Mouse (Mus musculus) MEL-GATA-1-ER (cell line): ENCODE results near the gene Tnni1.

Source experiments
- DNase-seq: peaks from one replicate; pipeline ENCODE4 v3.0.0-alpha.2; 2012; ENCODE audit warnings: low read depth; ENCODE audit errors: extremely low read depth

The Tnni1 gene

GRCm38 (mm10) chr1:135766592-135767306 is 12.5 kb upstream of the Tnni1 start:
- peak; percentile 17 for DNase-seq

DNA sequence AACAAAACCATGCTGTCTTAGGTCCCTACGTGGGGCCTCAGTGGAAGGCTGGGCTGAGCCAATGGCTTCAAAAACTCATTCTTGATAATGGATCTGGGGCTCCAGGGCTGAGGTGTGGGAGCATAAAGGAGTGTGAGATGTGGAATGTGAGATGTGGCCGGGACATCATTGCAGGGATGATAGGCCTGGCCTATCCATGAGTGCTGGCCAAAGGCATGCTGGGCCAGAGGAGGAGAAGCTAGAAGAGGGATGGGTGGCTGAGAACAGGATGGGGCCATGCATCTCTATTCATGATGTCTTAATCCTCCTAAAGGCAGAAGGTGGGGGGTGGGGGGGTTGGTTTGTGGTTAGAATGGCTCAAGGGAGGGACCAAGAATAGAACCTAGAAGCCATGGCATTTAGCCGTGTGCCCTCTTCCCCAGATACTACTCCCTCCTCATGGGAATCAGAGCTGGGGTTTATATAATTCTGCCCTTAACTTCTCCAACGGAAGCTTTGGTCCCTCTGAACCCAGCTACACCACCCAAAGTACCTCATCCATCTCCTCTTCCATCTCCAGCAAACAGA is 11.8 kb upstream of the Tnni1 start:
- DNase-seq, result no peak

DNA sequence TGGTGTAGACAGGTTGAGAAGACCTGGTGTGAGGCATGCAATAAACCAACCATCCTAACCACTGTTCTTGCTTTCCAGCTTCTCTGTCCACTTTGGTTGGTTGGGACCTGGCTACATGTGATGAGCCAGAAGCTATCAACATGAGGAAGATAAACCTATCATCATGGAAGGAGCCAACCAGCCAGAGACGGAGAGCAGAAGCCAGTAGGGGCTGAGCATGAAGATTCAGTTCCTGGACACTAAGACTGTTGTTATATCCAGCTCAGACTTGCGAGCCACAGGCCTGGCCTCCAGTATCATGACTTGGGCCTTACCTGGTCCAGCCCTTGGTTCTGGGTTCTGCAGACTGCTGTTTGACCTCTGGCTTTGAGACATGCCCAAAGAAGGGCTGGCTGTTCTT is 10.8 kb upstream of the Tnni1 start:
- no peak for DNase-seq

DNA sequence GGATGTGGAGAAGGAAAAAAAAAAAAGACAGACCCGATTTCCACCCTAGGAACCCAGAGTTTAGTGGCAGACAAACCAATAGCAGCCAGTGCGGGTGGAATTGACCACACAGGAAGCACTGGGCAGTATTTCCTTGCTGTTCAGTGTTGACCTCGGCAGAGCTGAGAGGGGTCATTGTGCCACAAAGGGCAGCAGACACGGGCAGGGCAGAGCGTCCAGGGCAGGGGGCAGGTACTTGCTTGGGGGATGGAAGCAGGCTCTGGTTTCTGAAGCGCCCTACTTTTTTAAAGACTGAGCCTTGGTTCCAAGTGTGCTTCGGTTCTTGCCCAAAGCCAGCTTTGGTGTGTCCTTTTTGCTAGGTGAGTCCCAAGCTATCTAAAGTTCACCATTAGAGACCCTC is 9.0 kb upstream of the Tnni1 start:
- DNase-seq, result no peak

GRCm38 (mm10) chr1:135770896-135771572 is 8.2 kb upstream of the Tnni1 start:
- DNase-seq, result peak; percentile 18

- no peak for DNase-seq
These were observed 7.7 kb upstream of the Tnni1 start for GRCm38 (mm10) chr1:135771573-135771970.

DNA sequence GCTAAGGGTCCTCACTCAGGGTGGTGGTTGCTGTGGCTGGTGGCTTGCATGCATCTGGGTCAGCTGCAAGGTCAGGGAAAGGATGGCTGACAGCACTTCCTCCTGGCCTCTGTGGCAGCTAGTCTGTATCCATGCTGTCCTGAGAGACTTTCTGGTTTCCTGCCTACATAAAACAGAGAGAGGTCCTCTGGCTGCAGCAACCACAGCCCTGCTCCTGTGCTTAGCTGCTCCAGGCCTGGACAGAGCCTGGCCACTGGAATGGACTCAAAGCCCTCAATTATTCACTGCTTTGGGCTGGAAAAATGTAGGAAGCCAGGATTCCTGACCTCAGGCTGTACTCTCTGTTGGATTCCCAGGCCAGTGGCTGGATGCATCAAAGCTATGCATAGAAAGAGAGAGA is 2.6 kb upstream of the Tnni1 start:
- DNase-seq, result no peak

DNA sequence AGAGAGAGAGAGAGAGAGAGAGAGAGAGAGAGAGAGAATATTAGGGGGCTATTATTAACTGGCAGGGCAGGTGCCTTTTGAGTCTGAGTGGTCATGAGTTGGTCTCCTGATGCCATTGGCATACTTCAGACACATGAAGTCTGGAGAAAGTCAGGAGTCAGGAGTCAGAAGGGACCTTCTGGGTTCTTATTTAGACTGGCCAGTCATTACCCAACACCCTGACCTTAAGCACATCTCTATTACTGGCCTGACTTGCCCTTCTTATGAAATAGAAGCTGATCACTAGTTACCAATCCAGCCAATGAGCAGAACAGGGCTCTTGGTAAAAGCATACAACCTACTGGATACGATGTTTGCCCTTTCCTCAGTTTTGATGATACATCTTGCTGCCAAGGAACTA is 2.2 kb upstream of the Tnni1 start:
- no peak for DNase-seq

DNA sequence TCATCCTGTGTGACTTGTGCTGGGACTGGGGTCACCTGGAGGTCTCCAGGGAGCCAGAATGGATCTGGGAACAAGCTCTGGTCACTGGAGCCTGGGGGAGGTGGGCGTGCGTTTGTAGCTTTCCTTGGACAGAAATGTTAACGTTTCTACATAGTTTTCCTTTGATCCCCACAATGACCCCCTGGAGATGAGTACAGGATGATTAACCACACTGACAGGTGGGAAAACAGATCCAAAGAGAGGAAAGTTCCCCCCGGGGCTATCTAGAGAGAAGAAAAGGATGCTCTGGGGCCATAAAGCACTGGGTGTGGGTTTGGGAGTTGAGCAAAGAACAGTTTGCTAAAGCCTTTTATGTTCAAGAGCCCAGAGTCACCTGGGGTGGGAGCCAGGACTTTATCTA is 1.4 kb downstream of the Tnni1 start:
- DNase-seq, result no peak

DNA sequence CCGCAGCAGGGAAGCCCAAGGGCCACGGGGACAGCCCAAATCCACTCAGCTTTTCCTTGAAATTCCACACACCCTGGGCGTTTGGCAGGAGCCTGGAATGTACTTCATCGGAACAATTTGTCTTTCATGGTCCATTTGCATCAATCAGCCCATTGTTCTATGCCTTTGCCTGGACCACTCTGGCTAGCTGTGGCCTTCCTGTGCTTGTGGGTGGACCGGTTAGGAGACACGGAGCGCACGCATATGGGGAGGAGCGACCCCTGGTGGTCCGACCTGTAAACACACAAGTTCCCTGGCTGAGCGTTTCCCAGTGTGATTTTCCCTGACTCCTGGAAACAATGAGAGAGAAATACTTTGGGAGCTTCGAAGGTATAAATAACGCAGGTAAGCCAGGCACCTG is 2.0 kb downstream of the Tnni1 start:
- DNase-seq, result peak; percentile 11

DNA sequence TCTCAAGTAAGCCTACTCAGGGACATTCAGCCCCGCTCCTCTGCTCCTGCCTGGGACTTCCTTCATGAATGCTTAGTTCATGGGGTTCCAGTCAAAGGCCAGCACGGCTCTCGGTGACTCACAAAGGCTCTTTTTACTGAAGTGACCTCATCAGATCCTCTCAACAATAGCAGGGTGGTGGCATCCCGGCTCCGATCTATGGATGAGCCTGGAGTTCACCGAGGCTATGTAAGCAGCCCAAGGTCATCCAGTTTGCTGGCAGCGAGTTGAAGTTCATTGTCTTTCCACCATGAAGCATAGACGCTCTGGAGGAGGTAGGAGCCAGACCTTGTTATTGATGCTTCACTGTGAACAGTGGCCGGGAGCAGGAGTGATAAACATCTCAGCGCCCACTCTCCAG is 3.6 kb downstream of the Tnni1 start:
- DNase-seq, result no peak

DNA sequence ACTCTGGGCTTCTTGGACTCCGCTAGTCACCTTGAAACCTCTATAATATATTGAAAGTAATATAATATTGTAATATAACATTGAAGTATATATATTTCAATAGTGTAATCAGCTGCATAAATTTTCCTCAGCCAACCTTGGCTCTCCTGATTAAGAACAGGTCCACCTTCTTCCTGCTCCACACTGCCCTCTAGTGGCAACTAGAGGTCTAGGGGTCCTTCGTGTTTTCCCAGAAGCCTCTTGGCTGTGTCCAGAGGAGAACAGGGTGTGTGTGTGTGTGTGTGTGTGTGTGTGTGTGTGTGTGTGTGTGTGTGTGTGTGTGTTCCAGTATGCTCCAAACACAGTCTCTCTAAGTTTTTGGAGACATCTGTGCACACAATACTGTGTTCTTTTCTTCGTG is 8.6 kb downstream of the Tnni1 start:
- DNase-seq, result peak; percentile 84

- peak; percentile 59 for DNase-seq
These were observed 9.5 kb downstream of the Tnni1 start for GRCm38 (mm10) chr1:135788708-135789107.

GRCm38 (mm10) chr1:135789815-135790214 is 10.6 kb downstream of the Tnni1 start:
- peak; percentile 64 for DNase-seq

DNA sequence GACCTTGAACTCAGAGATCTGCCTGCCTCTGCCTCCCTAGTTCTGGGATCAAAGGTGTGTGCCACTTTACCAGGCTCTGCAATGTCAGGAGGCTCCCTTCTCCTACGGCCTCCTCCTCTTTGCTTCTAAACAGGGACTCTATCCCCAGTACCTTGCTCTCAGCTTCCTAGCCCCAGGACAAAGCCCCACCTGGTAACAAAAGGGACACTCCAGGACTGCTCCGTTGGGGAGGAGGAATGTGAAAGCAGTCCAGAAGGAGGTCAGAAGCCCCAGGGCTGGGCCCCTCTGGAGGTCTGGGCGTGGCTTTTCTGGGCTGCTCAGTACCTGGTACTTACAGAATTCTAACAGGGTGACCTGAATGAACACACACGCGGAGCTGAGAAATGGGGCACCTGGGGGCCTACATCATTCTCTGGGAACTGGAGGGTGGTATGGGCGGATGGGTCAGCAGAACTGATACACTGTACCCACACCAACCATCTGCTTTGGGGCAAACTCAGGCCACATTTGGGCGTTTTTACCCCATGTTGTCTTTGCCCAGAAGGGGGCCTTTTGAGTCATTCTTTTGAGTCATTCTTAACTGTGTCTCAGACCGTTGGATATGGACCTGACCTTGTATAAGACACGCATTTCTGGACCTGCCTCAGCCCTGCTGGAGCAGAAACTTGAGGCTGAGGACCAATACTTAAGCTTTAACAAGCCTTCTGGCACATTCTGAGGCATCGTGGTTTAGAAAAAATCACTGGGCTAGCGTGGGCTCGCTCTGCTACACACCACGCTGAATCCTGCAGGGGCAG is 13.1 kb downstream of the Tnni1 start:
- DNase-seq, result no peak

DNA sequence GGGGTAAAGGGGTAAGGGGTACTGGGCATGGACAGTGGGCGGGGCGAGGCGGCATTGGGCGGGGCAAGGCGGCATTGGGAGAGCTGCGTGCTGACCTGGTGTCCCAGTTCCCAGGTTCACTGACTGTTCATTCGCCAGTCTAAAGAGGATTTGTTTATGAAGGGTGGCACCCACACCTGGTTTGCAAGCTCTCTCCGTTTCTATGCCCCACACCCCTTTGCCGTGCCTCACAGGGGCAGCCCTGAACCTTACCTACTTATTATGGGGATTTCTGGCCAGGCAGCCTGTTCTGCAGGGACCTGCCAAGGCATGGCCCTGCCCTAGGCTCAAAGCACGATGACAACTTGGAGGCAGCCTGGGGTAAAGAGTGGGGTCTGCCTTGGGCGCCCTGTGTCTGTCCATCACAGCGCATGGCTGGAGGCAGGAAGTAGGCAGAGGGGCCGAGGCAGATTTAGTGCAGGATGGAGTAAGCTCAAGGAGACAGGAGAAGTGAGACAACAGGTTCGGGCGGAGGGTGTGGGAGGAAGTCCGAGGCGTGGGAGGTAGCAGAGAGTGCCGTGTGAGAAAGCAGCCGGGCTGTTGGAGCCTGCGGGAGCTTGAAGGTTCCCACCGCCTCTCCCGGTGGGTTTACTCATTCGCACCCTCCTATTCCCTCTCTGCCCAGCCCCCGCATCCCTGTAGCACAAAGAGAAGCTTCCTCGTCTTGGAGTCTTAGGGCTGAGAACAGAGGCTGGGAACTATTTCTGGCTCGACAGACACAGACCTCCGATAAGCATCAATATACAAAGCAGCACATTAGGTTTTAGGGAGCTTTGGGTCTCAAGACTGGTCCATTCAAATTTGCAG is 14.4 kb downstream of the Tnni1 start:
- DNase-seq, result no peak

DNA sequence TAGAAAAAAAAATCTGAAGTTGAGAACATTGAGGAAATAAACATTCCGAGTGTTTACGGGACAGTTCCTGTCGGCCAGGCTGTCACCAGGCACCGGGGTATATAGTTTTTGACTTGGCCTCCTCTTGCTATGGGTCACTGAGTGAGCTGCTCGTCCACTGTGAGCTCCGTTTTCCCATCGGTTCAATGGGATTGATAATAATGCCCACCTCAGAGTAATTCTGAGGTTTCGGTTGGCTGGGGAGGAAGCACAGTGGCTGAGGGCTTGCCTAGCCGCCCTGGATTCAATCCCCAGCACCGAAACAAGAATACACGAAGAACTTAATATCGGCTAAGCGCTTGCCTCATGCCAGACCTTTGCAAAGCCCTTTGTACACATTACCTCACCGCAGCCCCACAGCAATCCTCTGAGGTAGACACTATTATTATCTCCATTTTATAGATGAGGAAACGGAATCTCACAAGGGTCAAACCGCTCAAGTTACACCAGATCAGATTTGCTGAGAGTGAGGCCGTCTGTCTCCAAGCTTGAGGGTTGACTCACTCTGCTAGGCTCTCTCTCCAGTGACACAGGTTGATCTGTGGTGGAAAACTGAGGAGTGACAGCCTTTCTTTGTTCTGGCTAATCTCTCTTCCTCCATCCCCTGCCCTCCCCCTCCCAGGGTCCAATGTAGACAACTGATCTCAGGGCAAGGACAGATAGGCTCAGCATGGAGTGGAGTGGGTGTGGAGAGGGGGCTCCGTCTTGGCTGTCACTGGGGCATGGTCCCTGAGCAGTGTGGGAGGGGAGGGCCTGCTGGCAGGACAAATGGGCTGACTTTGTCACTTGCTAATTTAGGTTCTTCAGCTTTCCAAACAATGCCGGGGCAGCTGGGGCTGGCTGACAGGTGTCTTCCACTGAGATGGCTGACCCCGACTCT is 15.2 kb downstream of the Tnni1 start:
- no peak for DNase-seq

- no peak for DNase-seq
These were observed 19.3 kb downstream of the Tnni1 start for GRCm38 (mm10) chr1:135798492-135798891.

DNA sequence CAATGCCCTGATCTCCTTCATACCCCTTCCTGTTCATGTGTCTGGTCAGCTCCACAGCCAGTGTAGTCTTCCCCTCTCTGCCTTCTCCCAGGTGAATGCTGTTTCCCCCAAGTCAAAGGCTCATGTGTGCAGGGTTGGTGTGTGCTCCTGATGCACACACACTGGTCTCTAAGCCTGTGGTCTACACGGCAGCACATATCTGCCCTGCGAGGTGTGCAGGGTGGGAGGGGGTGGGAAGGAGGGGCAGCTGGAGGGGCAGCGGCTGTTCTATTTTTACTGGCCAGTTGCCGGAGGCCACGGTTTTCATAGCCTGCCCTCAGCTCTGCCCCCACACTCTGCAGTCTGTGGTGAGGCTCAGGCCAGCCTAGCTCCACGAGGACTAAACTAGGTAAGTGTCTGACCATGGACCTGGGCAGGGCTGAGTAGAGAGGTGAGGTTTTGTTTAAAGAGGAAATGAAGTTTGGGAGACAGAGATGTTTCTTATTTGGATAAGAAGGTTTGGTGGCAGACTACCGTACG is 19.9 kb downstream of the Tnni1 start:
- DNase-seq, result no peak
